Mouse (Mus musculus): ENCODE data around the gene Lhfp. TPM values are rescaled to one million over a fixed set of nuclear protein-coding genes. Genes with fewer than 3 reads are reported as not detected.

Gene Lhfp
- polyA plus RNA-seq, 1 experiment from 2014 or later = 59.4 TPM

DNA sequence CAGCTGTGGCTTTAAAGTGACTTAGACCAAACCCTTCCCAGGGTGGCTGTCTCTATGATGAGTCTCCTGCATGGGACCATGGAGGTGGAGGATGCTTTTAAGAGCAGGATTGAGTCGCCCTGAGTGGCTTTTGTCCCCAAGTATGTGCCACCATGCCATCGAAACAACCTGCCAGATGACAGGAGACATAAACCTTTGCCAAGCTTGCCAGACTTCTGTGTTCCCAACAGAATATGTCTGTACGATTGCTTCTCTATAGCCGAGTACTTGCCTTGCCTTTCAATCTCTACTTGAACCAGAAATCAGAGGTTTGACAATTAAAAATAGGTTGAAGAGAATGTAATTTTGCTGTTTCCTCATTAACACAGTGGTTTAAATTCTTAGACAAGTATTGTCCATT lies 32.9 kb downstream of the Lhfp start:
- H3K9me3 ChIP-seq = no peaks in the 10 kb centered on the region
- H3K4me3 ChIP-seq (replicated peaks) = no peak overlapping the region
- no peaks in the 10 kb centered on the region for H3K4me1 ChIP-seq
- no peaks in the 10 kb centered on the region for H3K27me3 ChIP-seq (replicated peaks)
- H3K9ac ChIP-seq = no peak overlapping the region
- H3K4me2 ChIP-seq = no peak overlapping the region
- no peak overlapping the region for H3K27ac ChIP-seq
- no peak for ATAC-seq (ENCODE audit: insufficient read depth, low FRiP score, low read depth)
- no peaks in the 10 kb centered on the region for H3K36me3 ChIP-seq
- 87% methylated on average over 4 of the region's 4 CpGs for WGBS

DNA sequence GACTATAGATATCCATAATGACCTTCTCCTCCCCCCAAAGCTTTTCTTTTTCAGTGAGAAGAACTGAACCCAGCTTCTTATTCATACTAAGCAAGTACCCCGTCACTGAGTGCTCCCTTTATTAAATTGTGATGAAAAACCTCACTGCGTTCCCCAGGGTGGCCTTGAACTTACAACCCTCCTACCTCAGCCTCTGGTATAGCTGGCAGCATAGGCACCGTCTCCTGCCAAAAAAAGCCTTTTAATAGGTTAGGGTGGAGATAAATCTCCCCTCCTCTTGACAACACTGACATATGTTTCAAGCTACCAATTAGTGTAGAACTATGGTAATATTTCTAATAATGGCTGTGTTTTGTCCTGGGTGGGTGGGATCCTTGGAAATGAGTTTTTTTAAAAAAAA lies 33.4 kb downstream of the Lhfp start:
- H3K4me2 ChIP-seq = no peak overlapping the region
- 76% methylated on average over 3 of the region's 3 CpGs for WGBS
- no peaks in the 10 kb centered on the region for H3K27me3 ChIP-seq (replicated peaks)
- no peak overlapping the region for H3K9ac ChIP-seq
- no peak overlapping the region for H3K4me3 ChIP-seq (replicated peaks)
- H3K36me3 ChIP-seq = no peaks in the 10 kb centered on the region
- no peak overlapping the region for H3K27ac ChIP-seq
- no peaks in the 10 kb centered on the region for H3K9me3 ChIP-seq
- H3K4me1 ChIP-seq = no peaks in the 10 kb centered on the region
- no peak for ATAC-seq (ENCODE audit: insufficient read depth, low FRiP score, low read depth)

DNA sequence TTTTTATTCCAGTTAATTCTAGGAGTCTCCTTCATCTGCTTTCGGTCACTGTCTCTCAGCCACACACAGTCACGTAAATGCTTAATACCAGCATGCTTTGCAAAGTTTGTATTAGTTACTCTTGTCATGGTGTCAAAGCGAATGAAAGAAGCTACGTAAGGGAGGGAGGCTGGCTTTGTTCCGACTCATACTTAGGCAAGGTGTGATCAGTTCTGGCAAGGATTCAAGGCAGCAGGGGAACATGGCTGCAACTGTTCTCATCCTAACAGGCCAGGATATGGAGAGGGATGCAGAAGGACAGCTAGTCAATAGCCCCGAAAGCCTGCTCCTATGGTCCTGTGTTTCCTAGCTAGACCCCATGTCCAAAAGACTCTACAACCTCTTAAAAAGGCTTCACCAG lies 39.0 kb downstream of the Lhfp start:
- no peaks in the 10 kb centered on the region for H3K4me1 ChIP-seq
- H3K9ac ChIP-seq = no peak overlapping the region
- 93% methylated on average over 6 of the region's 6 CpGs for WGBS
- no peaks in the 10 kb centered on the region for H3K36me3 ChIP-seq
- no peak overlapping the region for H3K27ac ChIP-seq
- no peaks in the 10 kb centered on the region for H3K27me3 ChIP-seq (replicated peaks)
- H3K4me2 ChIP-seq = no peak overlapping the region
- ATAC-seq (ENCODE audit: insufficient read depth, low FRiP score, low read depth) = no peak
- no peak overlapping the region for H3K4me3 ChIP-seq (replicated peaks)
- H3K9me3 ChIP-seq = no peaks in the 10 kb centered on the region

DNA sequence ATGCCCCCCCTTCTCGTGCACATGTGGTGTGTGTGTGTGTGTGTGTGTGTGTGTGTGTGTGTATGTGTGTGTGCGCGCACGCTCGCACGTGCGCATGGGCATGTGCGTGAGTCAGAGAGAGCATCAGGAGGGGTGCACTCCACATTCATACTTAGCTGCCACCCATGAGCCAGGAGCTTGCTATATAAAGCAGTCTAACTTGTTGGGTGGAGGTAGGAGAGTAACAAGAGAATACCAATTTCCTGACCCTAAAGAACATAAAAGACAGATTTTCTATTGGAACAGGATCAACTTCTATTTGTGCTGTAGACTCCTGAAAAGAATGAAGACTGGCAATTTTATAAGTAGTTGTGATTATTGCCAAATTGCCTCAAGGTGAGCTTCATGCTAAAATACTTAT lies 39.4 kb downstream of the Lhfp start:
- Histone ChIP-seq H3K36me3 (no peaks in the 10 kb centered on the region), H3K27ac (no peak overlapping the region), H3K27me3 (replicated peaks) (no peaks in the 10 kb centered on the region), H3K4me3 (replicated peaks) (no peak overlapping the region), H3K4me1 (no peaks in the 10 kb centered on the region), H3K9me3 (no peaks in the 10 kb centered on the region), H3K9ac (no peak overlapping the region), H3K4me2 (no peak overlapping the region)
- WGBS = 93% methylated on average over 8 of the region's 8 CpGs
- ATAC-seq (ENCODE audit: insufficient read depth, low FRiP score, low read depth) = no peak

DNA sequence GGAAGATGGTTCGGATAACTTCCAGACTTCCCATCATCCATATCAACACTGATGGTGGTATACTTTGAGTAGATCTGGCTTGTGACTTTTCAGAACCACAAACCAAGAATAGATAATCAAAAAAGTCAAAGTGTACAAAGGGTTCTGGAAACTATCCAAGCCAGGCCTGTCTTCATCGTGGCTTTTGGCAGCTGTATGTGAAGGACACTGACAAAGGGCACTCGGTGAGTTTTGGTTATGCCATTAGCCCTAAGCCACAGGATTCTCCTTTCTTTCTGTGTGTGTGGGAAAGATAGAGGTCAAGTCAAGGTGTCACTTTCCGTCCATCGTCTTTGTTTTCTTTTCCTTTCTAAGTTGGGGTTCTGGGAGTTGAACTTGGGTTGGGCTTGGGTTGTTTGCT lies 42.4 kb downstream of the Lhfp start:
- Histone ChIP-seq H3K27ac (no peak overlapping the region), H3K4me2 (no peak overlapping the region), H3K36me3 (no peaks in the 10 kb centered on the region), H3K4me1 (no peaks in the 10 kb centered on the region), H3K4me3 (replicated peaks) (no peak overlapping the region), H3K9ac (no peak overlapping the region), H3K27me3 (replicated peaks) (no peaks in the 10 kb centered on the region), H3K9me3 (no peaks in the 10 kb centered on the region)
- WGBS = 77% methylated on average over 5 of the region's 5 CpGs
- ATAC-seq (ENCODE audit: insufficient read depth, low FRiP score, low read depth) = no peak

DNA sequence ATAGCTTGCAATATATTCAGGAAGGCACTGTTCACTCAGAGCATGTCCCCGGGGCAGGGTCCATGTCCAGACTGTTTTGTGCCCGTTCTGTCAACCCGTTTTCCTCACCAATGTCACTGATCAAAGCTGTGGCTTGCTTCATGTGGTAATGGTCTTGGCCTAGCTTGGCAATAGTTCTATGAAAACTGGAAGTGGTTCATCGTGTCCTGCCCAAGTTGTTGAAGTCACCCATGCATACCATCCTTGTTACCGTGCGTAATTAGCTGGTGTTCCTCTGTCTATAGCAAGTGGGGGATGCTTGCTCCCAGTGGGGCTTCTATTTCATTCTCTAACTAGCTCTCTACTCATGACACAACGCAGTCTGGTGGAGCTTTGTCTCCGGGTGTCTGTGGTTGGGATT lies 43.5 kb downstream of the Lhfp start:
- ATAC-seq (ENCODE audit: insufficient read depth, low FRiP score, low read depth) = no peak

DNA sequence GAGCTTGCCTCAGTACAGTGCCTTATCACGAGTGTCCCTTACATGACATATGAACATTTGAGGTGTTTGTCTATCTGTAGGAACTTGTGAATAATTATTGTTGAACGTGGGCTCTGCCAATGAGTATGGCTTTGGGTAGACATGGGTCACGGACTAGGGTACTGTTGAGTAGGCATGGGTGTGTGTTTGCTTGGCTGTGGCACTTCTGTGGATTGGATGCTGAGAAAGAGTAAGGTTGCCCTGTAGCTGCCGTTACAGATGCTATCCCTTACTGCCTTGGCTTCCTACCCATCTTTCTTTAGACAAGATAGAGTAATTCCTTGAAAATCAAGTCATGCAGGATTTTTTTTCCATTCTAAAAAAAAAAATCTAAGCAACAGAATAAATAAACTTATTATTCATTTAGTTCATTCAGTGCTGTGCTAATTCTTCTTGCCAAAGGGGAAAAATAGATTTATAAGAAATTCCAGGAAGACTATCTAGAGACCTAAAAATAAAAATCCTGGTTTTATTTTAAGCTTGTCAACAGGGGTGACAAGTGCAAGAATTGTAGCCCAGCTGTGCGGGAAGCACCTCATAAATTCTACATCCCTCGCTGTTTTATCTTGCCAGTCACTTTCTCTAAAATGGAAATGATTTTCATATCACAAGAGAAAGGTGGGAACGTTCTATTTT lies 45.3 kb downstream of the Lhfp start:
- WGBS = 72% methylated on average over 7 of the region's 7 CpGs
- Histone ChIP-seq H3K4me3 (replicated peaks) (no peak overlapping the region), H3K9me3 (no peaks in the 10 kb centered on the region), H3K27ac (no peak overlapping the region), H3K36me3 (no peaks in the 10 kb centered on the region), H3K4me2 (no peak overlapping the region), H3K4me1 (no peaks in the 10 kb centered on the region), H3K27me3 (replicated peaks) (no peaks in the 10 kb centered on the region), H3K9ac (no peak overlapping the region)
- ATAC-seq (ENCODE audit: insufficient read depth, low FRiP score, low read depth) = no peak

More for the DNA sequence above, 43.5 kb downstream of the Lhfp start:
- no peaks in the 10 kb centered on the region for H3K9me3 ChIP-seq
- no peak overlapping the region for H3K27ac ChIP-seq
- WGBS = 88% methylated on average over 8 of the region's 8 CpGs
- H3K4me2 ChIP-seq = no peak overlapping the region
- no peaks in the 10 kb centered on the region for H3K4me1 ChIP-seq
- no peaks in the 10 kb centered on the region for H3K27me3 ChIP-seq (replicated peaks)
- no peak overlapping the region for H3K4me3 ChIP-seq (replicated peaks)
- H3K36me3 ChIP-seq = no peaks in the 10 kb centered on the region
- no peak overlapping the region for H3K9ac ChIP-seq

DNA sequence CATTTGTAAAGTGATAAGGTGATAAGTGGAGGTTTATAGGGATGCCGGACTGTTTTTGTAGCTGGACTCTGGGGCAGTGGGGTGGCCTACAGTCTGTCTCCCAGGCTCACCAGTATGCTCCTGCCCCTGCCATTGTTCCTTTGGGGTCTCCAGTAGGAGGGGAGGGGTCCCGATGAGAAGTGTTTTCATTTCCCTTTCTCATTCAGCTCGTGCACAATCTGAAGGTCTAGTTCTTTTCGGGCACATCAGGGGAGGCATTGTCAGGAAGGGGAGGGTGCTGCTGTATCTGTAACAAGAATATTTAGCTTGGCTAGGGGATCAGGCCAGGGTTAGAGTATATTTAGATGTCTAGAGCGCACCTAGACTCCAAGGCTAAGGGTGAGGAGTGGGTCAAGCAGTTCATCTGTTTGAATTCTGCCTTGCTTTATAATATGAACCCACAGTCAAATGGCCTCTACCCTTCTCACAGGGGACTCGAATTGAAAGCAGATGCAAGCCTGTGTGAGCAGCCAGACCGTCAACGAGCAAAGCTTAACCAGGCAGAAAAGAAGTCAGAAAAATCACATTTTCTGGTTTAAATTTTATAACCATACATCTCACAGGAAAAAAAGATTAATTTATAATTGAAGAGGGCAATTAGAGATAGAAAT lies 46.0 kb downstream of the Lhfp start:
- Histone ChIP-seq H3K36me3 (no peaks in the 10 kb centered on the region), H3K9ac (no peak overlapping the region), H3K4me1 (no peaks in the 10 kb centered on the region), H3K9me3 (no peaks in the 10 kb centered on the region), H3K27me3 (replicated peaks) (no peaks in the 10 kb centered on the region), H3K27ac (no peak overlapping the region), H3K4me3 (replicated peaks) (no peak overlapping the region), H3K4me2 (no peak overlapping the region)
- no peak for ATAC-seq (ENCODE audit: insufficient read depth, low FRiP score, low read depth)
- 77% methylated on average over 8 of the region's 8 CpGs for WGBS

DNA sequence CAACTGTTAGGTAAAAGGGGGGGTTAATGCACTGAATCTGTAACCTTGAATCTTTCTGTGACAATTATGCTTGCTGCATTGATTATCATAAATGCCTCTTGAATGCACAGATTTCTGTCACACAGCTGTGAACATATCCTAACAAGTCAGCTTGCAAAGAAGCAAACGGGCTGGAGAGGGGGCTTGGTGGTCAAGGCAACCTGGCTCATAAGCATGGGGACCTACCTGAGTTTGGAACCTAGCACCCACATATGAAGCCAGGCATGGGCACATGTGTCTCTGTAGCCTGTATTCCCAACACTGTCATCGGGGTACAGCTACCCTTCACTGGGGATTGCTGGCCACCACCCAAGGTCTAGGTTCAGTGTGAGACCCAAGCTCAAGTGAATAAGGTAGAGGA lies 48.6 kb downstream of the Lhfp start:
- H3K9ac ChIP-seq = no peak overlapping the region
- 80% methylated on average over 2 of the region's 2 CpGs for WGBS
- no peak overlapping the region for H3K27ac ChIP-seq
- no peaks in the 10 kb centered on the region for H3K27me3 ChIP-seq (replicated peaks)
- no peak for ATAC-seq (ENCODE audit: insufficient read depth, low FRiP score, low read depth)
- H3K36me3 ChIP-seq = no peaks in the 10 kb centered on the region
- H3K4me1 ChIP-seq = no peaks in the 10 kb centered on the region
- no peak overlapping the region for H3K4me3 ChIP-seq (replicated peaks)
- H3K9me3 ChIP-seq = no peaks in the 10 kb centered on the region
- H3K4me2 ChIP-seq = no peak overlapping the region

DNA sequence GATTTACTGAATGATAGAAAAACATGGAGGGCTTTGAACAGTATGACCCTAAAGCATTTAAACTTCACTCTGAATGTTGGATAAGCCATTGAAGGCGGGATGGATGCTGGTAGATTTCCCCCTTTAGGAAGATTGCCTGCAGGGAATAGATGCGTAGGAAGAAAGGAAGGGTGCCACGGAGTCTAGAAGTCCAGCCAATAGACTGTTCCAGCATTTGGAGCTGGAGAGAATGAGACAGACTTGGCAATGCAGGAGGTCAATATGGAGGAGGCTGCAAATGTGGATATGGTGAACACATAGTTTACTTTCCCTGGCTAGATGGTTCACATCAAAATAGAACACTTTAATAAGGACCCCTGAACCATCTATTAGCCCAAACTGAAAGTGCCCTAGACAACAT lies 58.9 kb downstream of the Lhfp start:
- WGBS = 87% methylated on average over 3 of the region's 3 CpGs
- Histone ChIP-seq H3K9ac (no peak overlapping the region), H3K4me1 (no peaks in the 10 kb centered on the region), H3K4me2 (no peak overlapping the region), H3K9me3 (no peaks in the 10 kb centered on the region), H3K27me3 (replicated peaks) (no peaks in the 10 kb centered on the region), H3K4me3 (replicated peaks) (no peak overlapping the region), H3K36me3 (no peaks in the 10 kb centered on the region), H3K27ac (no peak overlapping the region)
- ATAC-seq (ENCODE audit: insufficient read depth, low FRiP score, low read depth) = no peak

DNA sequence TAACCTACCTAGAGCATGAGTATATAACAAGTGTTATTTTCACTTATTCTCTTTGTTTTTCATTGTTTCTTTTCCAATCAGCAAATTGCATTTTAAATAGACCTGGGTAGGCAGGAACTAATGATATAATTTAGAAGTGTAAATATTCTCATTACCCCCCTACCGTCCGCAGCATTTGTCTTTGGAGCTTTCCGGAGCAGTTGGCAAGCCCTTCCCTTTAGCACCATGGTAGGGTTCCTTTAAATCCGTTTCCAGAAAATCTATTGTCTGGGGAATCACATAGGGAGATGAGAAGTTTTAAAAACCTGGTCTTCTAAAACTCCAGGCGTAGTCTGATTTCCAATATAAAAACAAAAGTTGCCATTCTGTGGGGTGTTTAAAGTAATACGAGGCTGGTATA lies 59.5 kb downstream of the Lhfp start:
- Histone ChIP-seq H3K36me3 (no peaks in the 10 kb centered on the region), H3K9me3 (no peaks in the 10 kb centered on the region), H3K27me3 (replicated peaks) (no peaks in the 10 kb centered on the region), H3K9ac (no peak overlapping the region), H3K4me3 (replicated peaks) (no peak overlapping the region), H3K4me2 (no peak overlapping the region), H3K4me1 (no peaks in the 10 kb centered on the region), H3K27ac (no peak overlapping the region)
- no peak for ATAC-seq (ENCODE audit: insufficient read depth, low FRiP score, low read depth)
- 60% methylated on average over 6 of the region's 6 CpGs for WGBS

DNA sequence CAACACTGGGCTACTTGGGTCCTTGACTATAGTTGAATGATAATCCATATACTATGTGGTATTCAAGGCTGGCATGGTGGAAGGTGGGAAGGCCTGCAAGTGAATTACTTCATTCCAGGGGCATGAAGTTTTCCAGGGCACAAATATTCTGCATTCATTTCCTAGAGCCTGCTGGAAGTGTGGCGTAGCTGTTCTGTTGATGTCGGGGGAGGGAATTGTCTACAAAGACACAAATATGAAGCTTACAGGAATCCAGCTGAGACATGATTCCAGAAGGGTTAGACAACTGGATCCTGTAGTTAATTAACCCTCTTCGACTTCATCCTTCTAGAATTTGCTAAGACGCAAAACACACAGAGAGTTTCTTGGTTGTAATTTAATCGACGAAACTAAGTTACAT lies 60.4 kb downstream of the Lhfp start:
- Histone ChIP-seq H3K27ac (no peak overlapping the region), H3K4me2 (no peak overlapping the region)

More for the DNA sequence above, 60.4 kb downstream of the Lhfp start:
- ATAC-seq (ENCODE audit: insufficient read depth, low FRiP score, low read depth) = no peak
- Histone ChIP-seq H3K9ac (no peak overlapping the region), H3K27me3 (replicated peaks) (no peaks in the 10 kb centered on the region), H3K9me3 (no peaks in the 10 kb centered on the region), H3K4me3 (replicated peaks) (no peak overlapping the region), H3K36me3 (no peaks in the 10 kb centered on the region), H3K4me1 (no peaks in the 10 kb centered on the region)
- 53% methylated on average over 6 of the region's 6 CpGs for WGBS
